ENCODE assay signal across 23 mouse cellular contexts in the genomic region with DNA sequence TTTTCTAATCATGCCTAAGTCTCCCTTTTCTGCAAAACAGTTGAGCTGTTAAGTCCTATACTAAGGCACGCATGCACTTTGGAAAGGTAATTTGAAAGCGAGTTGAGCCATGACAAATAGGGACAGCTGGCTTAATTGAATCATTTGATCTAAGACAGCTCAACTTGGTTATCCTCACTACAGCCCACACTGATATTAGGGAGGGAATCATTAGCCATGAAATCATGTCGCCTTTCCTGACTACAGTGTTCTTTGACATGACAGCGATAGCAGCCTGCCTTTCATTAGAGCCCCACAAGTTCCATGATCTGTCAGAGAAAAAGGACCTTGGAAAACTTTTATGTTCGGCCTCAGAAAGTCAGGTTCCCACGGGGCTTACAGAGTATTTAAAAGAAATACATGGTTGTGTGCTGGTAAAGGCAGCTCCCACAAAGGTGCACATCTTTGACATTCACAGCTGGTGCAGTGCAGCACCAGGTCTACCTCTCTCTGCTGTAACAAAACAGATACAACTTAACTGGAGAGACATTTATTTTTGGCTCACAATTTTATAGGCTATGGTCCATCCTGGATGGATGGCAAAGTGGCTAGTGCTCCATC.
DNase-seq lines count a peak whose midpoint lies in the region; ATAC-seq and TF ChIP-seq lines count a peak whose summit lies in the region.
"Had no signal": no experiment of that assay in that cellular context is flagged by ENCODE, and none has a peak within 500 bp of the region (broad histone marks: within the 10 kb centered on the region; RNA-seq: fewer than 3 reads in every experiment).

No protein-coding gene starts in this region.

- H3K4me3 ChIP-seq in midbrain, embryonic 13.5 days (replicated peaks) = no peak overlapping the region
- H3K4me3 ChIP-seq in midbrain, postnatal 0 days (ENCODE audit: low read depth, low read length) = no peak overlapping the region
- H3K4me3 ChIP-seq in midbrain, embryonic 15.5 days = no peak overlapping the region
- no peak overlapping the region for H3K4me3 ChIP-seq in midbrain, embryonic 10.5 days
- no peak overlapping the region for H3K4me3 ChIP-seq in midbrain, embryonic 16.5 days (ENCODE audit: low read depth, low read length)
- H3K4me3 ChIP-seq: embryonic facial prominence, embryonic 13.5 days; embryonic facial prominence, embryonic 15.5 days; erythroblast, embryonic 14.5 days; forebrain, embryonic 10.5 days; forebrain, embryonic 12.5 days; forebrain, embryonic 15.5 days had no signal

- DNase-seq in midbrain, postnatal 0 days (ENCODE audit: low spot score) = no peak
- DNase-seq in midbrain, embryonic 10.5 days (ENCODE audit: low spot score) = no peak
- peak; percentile 16 for DNase-seq in retina, postnatal 1 day
- no peak for DNase-seq in ovary, adult 18-20 months (ENCODE audit: low spot score)
- DNase-seq in embryo, embryonic 10 days (ENCODE audit: low spot score) = no peak
- DNase-seq: adrenal gland, adult 2 months; adrenal gland, postnatal 10 days; adrenal gland, postnatal 25 days; cerebellum, adult 11-12 months; cerebellum, adult 2 months; cerebellum, adult 9-10 months; cerebellum, postnatal 10 days; cerebellum, postnatal 25 days; embryo, embryonic 11 days had no signal

- no peaks in the 10 kb centered on the region for H3K4me1 ChIP-seq in midbrain, embryonic 13.5 days (replicated peaks)
- H3K4me1 ChIP-seq in midbrain, postnatal 0 days (ENCODE audit: insufficient read depth, low read length) = no peaks in the 10 kb centered on the region
- H3K4me1 ChIP-seq in midbrain, embryonic 15.5 days = no peaks in the 10 kb centered on the region
- H3K4me1 ChIP-seq in midbrain, embryonic 10.5 days = peaks cover 7% of the 10 kb centered on the region
- no peaks in the 10 kb centered on the region for H3K4me1 ChIP-seq in midbrain, embryonic 16.5 days (ENCODE audit: control insufficient read depth, insufficient read depth, low read length)
- H3K4me1 ChIP-seq: embryonic facial prominence, embryonic 13.5 days; embryonic facial prominence, embryonic 15.5 days; forebrain, embryonic 15.5 days had no signal

- H3K27me3 ChIP-seq in midbrain, embryonic 13.5 days = no peaks in the 10 kb centered on the region
- no peaks in the 10 kb centered on the region for H3K27me3 ChIP-seq in midbrain, postnatal 0 days (ENCODE audit: insufficient read depth, low read length)
- no peaks in the 10 kb centered on the region for H3K27me3 ChIP-seq in midbrain, embryonic 15.5 days (replicated peaks)
- no peaks in the 10 kb centered on the region for H3K27me3 ChIP-seq in midbrain, embryonic 10.5 days (ENCODE audit: low read depth, poor library complexity, severe bottlenecking)
- H3K27me3 ChIP-seq in midbrain, embryonic 16.5 days (ENCODE audit: control insufficient read depth, insufficient read depth, low read depth, low read length) = no peaks in the 10 kb centered on the region
- H3K27me3 ChIP-seq: embryonic facial prominence, embryonic 13.5 days; embryonic facial prominence, embryonic 15.5 days; forebrain, embryonic 12.5 days; forebrain, embryonic 15.5 days had no signal

- H3K9ac ChIP-seq in midbrain, embryonic 13.5 days (replicated peaks) = no peak overlapping the region
- no peak overlapping the region for H3K9ac ChIP-seq in midbrain, postnatal 0 days (replicated peaks; ENCODE audit: low read length, poor library complexity, severe bottlenecking)
- H3K9ac ChIP-seq in midbrain, embryonic 15.5 days = no peak overlapping the region
- no peak overlapping the region for H3K9ac ChIP-seq in midbrain, embryonic 16.5 days (ENCODE audit: low read depth, low read length)
- H3K9ac ChIP-seq: embryonic facial prominence, embryonic 13.5 days; embryonic facial prominence, embryonic 15.5 days; forebrain, embryonic 12.5 days; forebrain, embryonic 15.5 days had no signal

- TF ChIP-seq CTCF in midbrain, postnatal 0 days (IDR thresholded peaks at IDR 0.05) = no peak

- 62% methylated on average over 6 of the region's 6 CpGs for WGBS in midbrain, embryonic 13.5 days
- WGBS in midbrain, postnatal 0 days = 43% methylated on average over 6 of the region's 6 CpGs
- 49% methylated on average over 6 of the region's 6 CpGs for WGBS in midbrain, embryonic 15.5 days
- 86% methylated on average over 6 of the region's 6 CpGs for WGBS in midbrain, embryonic 10.5 days
- 52% methylated on average over 6 of the region's 6 CpGs for WGBS in midbrain, embryonic 16.5 days

- H3K9me3 ChIP-seq in midbrain, embryonic 13.5 days = no peaks in the 10 kb centered on the region
- no peaks in the 10 kb centered on the region for H3K9me3 ChIP-seq in midbrain, postnatal 0 days (ENCODE audit: low read length)
- H3K9me3 ChIP-seq in midbrain, embryonic 15.5 days = no peaks in the 10 kb centered on the region
- H3K9me3 ChIP-seq in midbrain, embryonic 10.5 days (replicated peaks) = no peaks in the 10 kb centered on the region
- H3K9me3 ChIP-seq in midbrain, embryonic 16.5 days (replicated peaks; ENCODE audit: control insufficient read depth, low read length, poor library complexity, severe bottlenecking) = no peaks in the 10 kb centered on the region
- H3K9me3 ChIP-seq: embryonic facial prominence, embryonic 13.5 days; embryonic facial prominence, embryonic 15.5 days; forebrain, embryonic 10.5 days; forebrain, embryonic 12.5 days; forebrain, embryonic 15.5 days had no signal

- H3K4me2 ChIP-seq in midbrain, embryonic 13.5 days (replicated peaks) = no peak overlapping the region
- no peak overlapping the region for H3K4me2 ChIP-seq in midbrain, postnatal 0 days (ENCODE audit: low read depth, low read length, poor library complexity, severe bottlenecking)
- H3K4me2 ChIP-seq in midbrain, embryonic 15.5 days = no peak overlapping the region
- H3K4me2 ChIP-seq in midbrain, embryonic 16.5 days (ENCODE audit: low read length) = no peak overlapping the region
- H3K4me2 ChIP-seq: embryonic facial prominence, embryonic 13.5 days; embryonic facial prominence, embryonic 15.5 days; forebrain, embryonic 12.5 days; forebrain, embryonic 15.5 days had no signal

- H3K27ac ChIP-seq in midbrain, embryonic 13.5 days = no peak overlapping the region
- H3K27ac ChIP-seq in midbrain, postnatal 0 days (ENCODE audit: low read depth, low read length) = no peak overlapping the region
- no peak overlapping the region for H3K27ac ChIP-seq in midbrain, embryonic 15.5 days
- no peak overlapping the region for H3K27ac ChIP-seq in midbrain, embryonic 10.5 days (replicated peaks)
- no peak overlapping the region for H3K27ac ChIP-seq in midbrain, embryonic 16.5 days (ENCODE audit: low read length)
- H3K27ac ChIP-seq: embryonic facial prominence, embryonic 13.5 days; embryonic facial prominence, embryonic 15.5 days; forebrain, embryonic 10.5 days; forebrain, embryonic 12.5 days; forebrain, embryonic 15.5 days had no signal

- 0 out of 2 replicates have a peak, but pooled peaks have one; percentile 27 for ATAC-seq in midbrain, embryonic 13.5 days
- ATAC-seq in midbrain, postnatal 0 days (ENCODE audit: low FRiP score) = no peak
- peak; percentile 89 for ATAC-seq in midbrain, embryonic 15.5 days (replicated peaks)
- ATAC-seq in midbrain, embryonic 16.5 days = peak; percentile 73
- ATAC-seq: forebrain, embryonic 15.5 days had no signal

- no peaks in the 10 kb centered on the region for H3K36me3 ChIP-seq in midbrain, embryonic 13.5 days
- H3K36me3 ChIP-seq in midbrain, postnatal 0 days (ENCODE audit: insufficient read depth, low read length) = no peaks in the 10 kb centered on the region; the same call in 1 of the 2 replicates
- H3K36me3 ChIP-seq in midbrain, embryonic 15.5 days (replicated peaks) = no peaks in the 10 kb centered on the region
- no peaks in the 10 kb centered on the region for H3K36me3 ChIP-seq in midbrain, embryonic 10.5 days
- H3K36me3 ChIP-seq in midbrain, embryonic 16.5 days (ENCODE audit: control insufficient read depth, insufficient read depth, low read length) = no peaks in the 10 kb centered on the region
- H3K36me3 ChIP-seq: embryonic facial prominence, embryonic 13.5 days; embryonic facial prominence, embryonic 15.5 days; forebrain, embryonic 10.5 days; forebrain, embryonic 12.5 days; forebrain, embryonic 15.5 days had no signal
